Mouse (Mus musculus) G1E (cell line): ENCODE measurements around the gene D630045J12Rik.

ENCODE experiments used
- CTCF ChIP-seq: IDR thresholded peaks from 2 replicates; pipeline ENCODE4 v1.5.1; 2012; ENCODE audit warnings: low read depth, low read length, inconsistent platforms, mixed read lengths
- GATA1 ChIP-seq: IDR thresholded peaks from 2 replicates; pipeline ENCODE4 v1.6.1; 2012; ENCODE audit warnings: borderline replicate concordance, low read length, inconsistent platforms, mixed read lengths
- POLR2AphosphoS5 ChIP-seq: IDR thresholded peaks from 2 replicates; pipeline ENCODE4 v1.6.1; 2012; ENCODE audit warnings: low read depth, low read length, inconsistent platforms; ENCODE audit not compliant: insufficient replicate concordance
- TAL1 ChIP-seq: conservative IDR thresholded peaks from 2 replicates; pipeline ENCODE4 v1.6.1; 2012; ENCODE audit warnings: low read depth, low read length, inconsistent platforms, mixed read lengths

DNA sequence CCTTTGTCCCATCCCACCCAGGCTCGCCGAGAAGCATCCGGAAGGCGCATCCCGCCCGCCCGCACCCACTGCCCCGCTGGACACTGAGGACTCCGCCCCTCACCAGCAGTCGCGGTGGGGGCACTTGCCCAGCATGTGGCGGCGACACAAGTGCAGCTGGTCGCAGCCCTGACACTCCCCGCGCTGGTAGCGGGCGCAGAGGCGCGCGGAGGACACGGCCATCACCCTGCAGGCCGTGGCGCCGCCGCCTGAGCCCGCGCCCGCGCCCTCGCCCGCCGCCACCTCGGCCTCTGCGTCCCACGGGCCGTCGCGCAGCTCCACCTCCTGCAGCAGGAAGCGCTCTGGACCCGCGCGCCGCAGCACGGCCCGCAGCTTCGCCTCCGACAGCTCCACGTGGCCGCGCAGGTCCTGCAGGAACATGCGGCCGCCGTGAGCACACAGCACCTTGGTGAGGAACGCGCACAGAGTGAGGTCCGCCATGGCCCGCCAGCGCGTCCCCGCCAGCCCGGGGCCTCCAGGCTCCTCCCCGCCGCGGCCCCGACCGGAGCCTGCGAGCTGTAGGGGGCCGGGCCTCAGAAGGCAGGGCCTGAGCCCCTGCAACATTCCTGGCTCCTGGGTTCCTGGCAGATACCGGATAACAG lies 45.1 kb upstream of the D630045J12Rik start, which contains the start of gene Zc3hav1l:
- no peak for TF ChIP-seq POLR2AphosphoS5
- TF ChIP-seq TAL1 = no peak
- no peak for TF ChIP-seq CTCF
- TF ChIP-seq GATA1 = no peak
